Mouse (Mus musculus) bone marrow, adult 2 months (tissue): ENCODE data around the gene Calcoco2.
"Not testable (repeated sequence)": the region's sequence is repeated elsewhere in the genome, so short reads cannot be mapped to it uniquely, and the experiment has no call there.

Experiments used
- CTCF ChIP-seq: fragments of 200-500 bp; IDR thresholded peaks from 2 replicates; pipeline ENCODE4 v1.5.1; 2011; ENCODE audit warnings: low read length, control low read depth; ENCODE audit not compliant: control insufficient read depth, insufficient read depth
- POLR2A ChIP-seq: fragments of 200-500 bp; IDR thresholded peaks from 2 replicates; pipeline ENCODE4 v1.6.1; 2011; ENCODE audit warnings: low read depth, mild to moderate bottlenecking, control low read depth, low read length, borderline replicate concordance; ENCODE audit not compliant: control insufficient read depth

GRCm38 (mm10) chr11:96116925-96117324, 5.2 kb upstream of the Calcoco2 start:
- TF ChIP-seq CTCF, POLR2A: not testable (repeated sequence)
